Mouse (Mus musculus) embryo, embryonic 10 days (tissue): ENCODE data around the gene Tfb2m.

Source experiments
- DNase-seq: peaks from one replicate; pipeline ENCODE4 v3.0.0-alpha.2; 2015; ENCODE audit warnings: low spot score

Gene Tfb2m

DNA sequence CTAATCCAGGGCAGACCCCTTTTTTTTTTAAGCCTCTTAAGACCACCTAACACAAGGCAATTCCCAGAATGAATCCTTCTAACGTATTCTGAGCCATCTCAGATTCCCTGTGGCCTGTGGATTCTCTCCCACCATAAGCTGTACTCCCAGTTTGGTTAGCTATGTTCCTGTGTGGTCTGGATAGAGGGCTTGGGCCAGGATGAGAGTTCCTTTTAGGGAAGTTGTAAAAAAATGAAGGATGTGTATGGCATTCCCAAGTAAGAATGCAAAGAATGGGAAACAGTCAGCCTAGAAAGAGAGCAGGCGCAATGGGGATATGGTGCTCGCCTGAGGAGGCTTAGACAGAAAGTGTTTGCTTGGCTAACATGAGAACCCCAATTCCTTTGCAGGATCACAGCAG is 46.8 kb downstream of the Tfb2m start:
- no peak for DNase-seq

DNA sequence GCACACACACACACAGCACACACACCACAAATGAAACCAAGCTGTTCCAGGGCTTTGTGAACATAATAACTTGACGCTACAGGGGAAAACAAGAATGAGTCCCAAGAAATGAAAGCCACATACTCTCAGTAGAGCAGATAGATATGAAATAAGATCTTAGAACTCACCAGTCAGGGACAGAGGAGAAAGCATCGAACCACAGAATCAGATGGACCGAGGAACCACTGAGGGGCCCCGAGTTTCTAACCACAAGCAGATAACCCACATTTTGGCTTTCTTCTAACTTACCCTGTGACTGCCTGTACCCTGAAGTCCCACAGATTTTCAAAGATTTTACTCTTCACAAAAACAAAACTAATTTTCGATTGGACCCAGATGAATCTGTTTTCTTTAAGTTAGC is 53.2 kb downstream of the Tfb2m start:
- no peak for DNase-seq

GRCm38 (mm10) chr1:179488520-179488919 is 57.5 kb downstream of the Tfb2m start:
- no peak for DNase-seq

DNA sequence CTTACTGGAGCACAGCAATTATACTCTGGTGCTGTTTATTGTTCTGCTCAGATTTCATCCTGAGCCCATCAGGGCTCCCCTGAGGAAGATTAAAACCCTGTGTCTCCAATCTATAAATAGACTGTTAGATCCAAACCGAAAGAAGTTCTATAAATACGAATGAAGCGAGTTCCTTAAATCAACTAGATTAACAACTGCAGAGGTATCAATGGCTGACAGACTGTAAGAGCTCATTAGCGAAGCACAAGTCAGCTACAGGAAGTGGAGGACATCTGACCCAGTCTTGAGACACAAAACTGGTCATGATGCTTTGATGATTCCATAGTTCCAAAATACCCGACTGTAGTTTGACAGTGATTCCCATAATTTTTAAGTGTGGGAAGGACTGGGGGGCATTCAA is 58.1 kb downstream of the Tfb2m start:
- no peak for DNase-seq

DNA sequence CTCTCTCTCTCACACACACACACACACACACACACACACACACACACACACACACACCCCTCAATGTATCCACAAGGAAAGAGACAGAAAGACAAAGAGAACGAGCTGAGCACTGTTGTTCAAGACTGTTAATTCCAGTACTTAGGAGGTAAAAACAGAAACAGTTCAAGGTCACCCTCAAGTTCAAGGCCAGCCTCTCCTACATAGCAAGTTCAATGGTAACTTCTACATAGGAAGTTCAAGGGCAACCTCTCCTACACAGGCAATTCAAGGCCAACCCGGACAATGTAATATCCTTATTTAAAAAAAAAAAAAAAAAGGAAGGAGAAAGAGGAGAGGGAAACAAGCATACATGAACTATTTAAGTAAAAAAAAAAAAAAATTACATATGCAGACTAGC is 58.8 kb downstream of the Tfb2m start:
- no peak for DNase-seq

- no peak for DNase-seq
These were observed 60.1 kb downstream of the Tfb2m start for GRCm38 (mm10) chr1:179485784-179486540.

- no peak for DNase-seq
These were observed 65.2 kb downstream of the Tfb2m start for GRCm38 (mm10) chr1:179480862-179481261.
